Comparison of ENCODE assay signal across 8 mouse cellular contexts in the genomic region with DNA sequence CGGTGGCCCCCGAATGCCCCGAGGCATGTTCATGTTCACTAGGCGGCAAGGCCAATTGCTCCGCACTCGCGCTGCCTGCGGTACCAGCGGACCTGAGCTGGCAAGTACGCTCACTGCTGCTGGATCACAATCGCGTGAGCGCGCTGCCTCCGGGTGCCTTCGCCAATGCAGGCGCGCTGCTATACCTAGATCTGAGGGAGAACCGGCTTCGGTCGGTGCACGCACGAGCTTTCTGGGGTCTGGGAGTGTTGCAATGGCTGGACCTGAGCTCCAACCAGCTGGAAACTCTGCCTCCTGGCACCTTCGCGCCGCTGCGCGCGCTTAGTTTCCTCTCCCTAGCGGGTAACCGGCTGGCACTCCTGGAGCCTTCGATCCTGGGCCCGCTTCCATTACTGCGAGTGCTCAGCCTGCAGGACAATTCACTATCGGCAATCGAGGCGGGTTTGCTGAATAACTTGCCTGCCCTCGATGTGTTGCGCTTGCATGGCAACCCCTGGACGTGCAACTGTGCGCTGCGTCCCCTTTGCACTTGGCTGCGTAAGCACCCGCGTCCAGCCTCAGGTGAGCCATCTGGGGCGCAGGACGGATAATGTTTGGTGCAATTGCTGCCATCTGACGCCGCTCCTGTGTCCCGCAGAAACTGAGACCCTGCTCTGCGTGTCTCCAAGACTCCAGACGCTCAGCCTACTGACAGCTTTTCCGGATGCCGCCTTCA. TPM values are rescaled to one million over a fixed set of nuclear protein-coding genes. Genes with fewer than 3 reads are reported as not detected.
DNase-seq lines count a peak whose midpoint lies in the region; ATAC-seq and TF ChIP-seq lines count a peak whose summit lies in the region.

No protein-coding gene starts in this region.

- intact Hi-C loops in gastrocnemius, postnatal 36 days (cut with DNase I): no loop called here

- H3K9ac ChIP-seq in intestine, embryonic 16.5 days (ENCODE audit: low read depth, low read length): no peak overlapping the region
- H3K9ac ChIP-seq in lung, embryonic 16.5 days (ENCODE audit: low read length): peak overlapping the region; percentile 46; the same call in 1 of the 2 replicates
- peak overlapping the region; percentile 23 for H3K9ac ChIP-seq in stomach, postnatal 0 days (ENCODE audit: low read length)

- H3K36me3 ChIP-seq in intestine, embryonic 16.5 days (ENCODE audit: control insufficient read depth, insufficient read depth, low read length): no peaks in the 10 kb centered on the region
- peaks cover 7% of the 10 kb centered on the region for H3K36me3 ChIP-seq in lung, embryonic 16.5 days (ENCODE audit: control insufficient read depth, insufficient read depth, low read length)
- no peaks in the 10 kb centered on the region for H3K36me3 ChIP-seq in stomach, postnatal 0 days (ENCODE audit: control insufficient read depth, insufficient read depth, low read length)

- TF ChIP-seq CTCF in stomach, postnatal 0 days (IDR thresholded peaks at IDR 0.05; ENCODE audit: low read depth): no peak

- H3K9me3 ChIP-seq in intestine, embryonic 16.5 days (ENCODE audit: control insufficient read depth, low read length): no peaks in the 10 kb centered on the region
- H3K9me3 ChIP-seq in lung, embryonic 16.5 days (ENCODE audit: control insufficient read depth, low read length): no peaks in the 10 kb centered on the region
- no peaks in the 10 kb centered on the region for H3K9me3 ChIP-seq in stomach, postnatal 0 days (ENCODE audit: control insufficient read depth, low read length)

- peak; percentile 67 for DNase-seq in adrenal gland, postnatal 10 days
- no peak for DNase-seq in adrenal gland, postnatal 4 days (ENCODE audit: low spot score in 2 of 2)
- DNase-seq in urinary bladder, postnatal 14 days (ENCODE audit: low spot score): peak; percentile 42
- DNase-seq in urinary bladder, postnatal 25 days (ENCODE audit: low spot score): no peak
- peak; percentile 45 for DNase-seq in stomach, postnatal 0 days (ENCODE audit: low spot score)
- no peak for DNase-seq in gastrocnemius, postnatal 36 days

- ATAC-seq in intestine, embryonic 16.5 days: no peak
- ATAC-seq in lung, embryonic 16.5 days (ENCODE audit: low read depth): no peak
- ATAC-seq in stomach, postnatal 0 days (ENCODE audit: low FRiP score, low TSS enrichment): no peak

- WGBS in intestine, embryonic 16.5 days: 3% methylated on average over 54 of the region's 54 CpGs
- 2% methylated on average over 54 of the region's 54 CpGs for WGBS in lung, embryonic 16.5 days
- WGBS in stomach, postnatal 0 days: 1% methylated on average over 54 of the region's 54 CpGs

- TF ChIP-seq EP300 in stomach, postnatal 0 days (optimal IDR thresholded peaks at IDR 0.05): no peak

- H3K27ac ChIP-seq in intestine, embryonic 16.5 days (ENCODE audit: low read length): no peak overlapping the region
- H3K27ac ChIP-seq in lung, embryonic 16.5 days (ENCODE audit: low read length): no peak overlapping the region
- H3K27ac ChIP-seq in stomach, postnatal 0 days (replicated peaks): peak overlapping the region; percentile 81

- peaks cover 50% of the 10 kb centered on the region for H3K27me3 ChIP-seq in intestine, embryonic 16.5 days (replicated peaks; ENCODE audit: control insufficient read depth, insufficient read depth, low read length)
- peaks cover 46% of the 10 kb centered on the region for H3K27me3 ChIP-seq in lung, embryonic 16.5 days (ENCODE audit: control insufficient read depth, insufficient read depth, low read depth, low read length)
- H3K27me3 ChIP-seq in stomach, postnatal 0 days (ENCODE audit: control insufficient read depth, insufficient read depth, low read length): peaks cover 8% of the 10 kb centered on the region; the same call in 1 of the 2 replicates

- H3K4me3 ChIP-seq in intestine, embryonic 16.5 days (ENCODE audit: low read length): peak overlapping the region; percentile 11
- H3K4me3 ChIP-seq in lung, embryonic 16.5 days (ENCODE audit: low read length): peak overlapping the region; percentile 42
- H3K4me3 ChIP-seq in stomach, postnatal 0 days (ENCODE audit: low read depth, low read length): peak overlapping the region; percentile 38

- peak overlapping the region; percentile 11; the same call in 1 of the 2 replicates for H3K4me2 ChIP-seq in intestine, embryonic 16.5 days (ENCODE audit: low read depth, low read length)
- peak overlapping the region; percentile 47 for H3K4me2 ChIP-seq in lung, embryonic 16.5 days (ENCODE audit: low read depth, low read length)
- peak overlapping the region; percentile 70 for H3K4me2 ChIP-seq in stomach, postnatal 0 days (replicated peaks; ENCODE audit: low read depth)

- H3K4me1 ChIP-seq in intestine, embryonic 16.5 days (ENCODE audit: control insufficient read depth, insufficient read depth, low read length): peaks cover 27% of the 10 kb centered on the region
- H3K4me1 ChIP-seq in lung, embryonic 16.5 days (replicated peaks; ENCODE audit: control insufficient read depth, insufficient read depth, low read length): peaks cover 29% of the 10 kb centered on the region
- peaks cover 8% of the 10 kb centered on the region; the same call in 1 of the 2 replicates for H3K4me1 ChIP-seq in stomach, postnatal 0 days (replicated peaks; ENCODE audit: control insufficient read depth, insufficient read depth)

RNA-seq across cellular contexts. Expression of a gene that starts 0.5 kb away (rescaled TPM):
- not detected for total RNA-seq in adrenal gland, postnatal 10 days (2021)
- total RNA-seq in adrenal gland, postnatal 4 days (2021): not detected
- 1.9 and 2.5 TPM in 2 replicates for polyA plus RNA-seq in intestine, embryonic 16.5 days (2015; fragmentation: Nextera tagmentation; extraction: Ambion mirVana)
- 6.7 and 9.4 TPM in 2 replicates for polyA plus RNA-seq in lung, embryonic 16.5 days (2015; fragmentation: Nextera tagmentation; extraction: Ambion mirVana)
- 34.9 and 42.1 TPM in 2 replicates for polyA plus RNA-seq in stomach, postnatal 0 days (2015; fragmentation: Nextera tagmentation; extraction: Ambion mirVana)
- total RNA-seq in gastrocnemius, postnatal 36 days (2021): not detected

RNA-seq across cellular contexts. Expression of a gene that starts 2.3 kb away (rescaled TPM):
- total RNA-seq in adrenal gland, postnatal 10 days (2021): not detected
- not detected for total RNA-seq in adrenal gland, postnatal 4 days (2021)
- polyA plus RNA-seq in intestine, embryonic 16.5 days (2015; fragmentation: Nextera tagmentation; extraction: Ambion mirVana): not detected in 2 replicates
- not detected in 2 replicates for polyA plus RNA-seq in lung, embryonic 16.5 days (2015; fragmentation: Nextera tagmentation; extraction: Ambion mirVana)
- not detected in 2 replicates for polyA plus RNA-seq in stomach, postnatal 0 days (2015; fragmentation: Nextera tagmentation; extraction: Ambion mirVana)
- not detected for total RNA-seq in gastrocnemius, postnatal 36 days (2021)

RNA-seq across cellular contexts. Expression of a gene that starts 18.0 kb away (rescaled TPM):
- 10 to 100 TPM; 61.0 to 73.1 TPM for total RNA-seq in adrenal gland, postnatal 10 days (2021)
- 100 to 1,000 TPM; 110 to 115 TPM for total RNA-seq in adrenal gland, postnatal 4 days (2021)
- 91.4 and 97.3 TPM in 2 replicates for polyA plus RNA-seq in intestine, embryonic 16.5 days (2015; fragmentation: Nextera tagmentation; extraction: Ambion mirVana)
- 136 and 137 TPM in 2 replicates for polyA plus RNA-seq in lung, embryonic 16.5 days (2015; fragmentation: Nextera tagmentation; extraction: Ambion mirVana)
- polyA plus RNA-seq in stomach, postnatal 0 days (2015; fragmentation: Nextera tagmentation; extraction: Ambion mirVana): 57.5 and 59.6 TPM in 2 replicates
- 10 to 100 TPM; 27.0 to 27.8 TPM for total RNA-seq in gastrocnemius, postnatal 36 days (2021)

RNA-seq across cellular contexts. Expression of a gene that starts 18.0 kb away (rescaled TPM):
- 10 to 100 TPM; 48.0 to 52.2 TPM for total RNA-seq in adrenal gland, postnatal 10 days (2021)
- 10 to 100 TPM; 56.0 to 56.8 TPM for total RNA-seq in adrenal gland, postnatal 4 days (2021)
- polyA plus RNA-seq in intestine, embryonic 16.5 days (2015; fragmentation: Nextera tagmentation; extraction: Ambion mirVana): 176 and 200 TPM in 2 replicates
- 219 and 232 TPM in 2 replicates for polyA plus RNA-seq in lung, embryonic 16.5 days (2015; fragmentation: Nextera tagmentation; extraction: Ambion mirVana)
- polyA plus RNA-seq in stomach, postnatal 0 days (2015; fragmentation: Nextera tagmentation; extraction: Ambion mirVana): 149 and 162 TPM in 2 replicates
- total RNA-seq in gastrocnemius, postnatal 36 days (2021): 10 to 100 TPM; 25.8 to 25.9 TPM

RNA-seq across cellular contexts. Expression of a gene that starts 27.8 kb away (rescaled TPM):
- total RNA-seq in adrenal gland, postnatal 10 days (2021): 10 to 100 TPM; 11.2 to 11.4 TPM
- 10 to 100 TPM; 15.5 to 18.7 TPM for total RNA-seq in adrenal gland, postnatal 4 days (2021)
- 31.7 and 38.6 TPM in 2 replicates for polyA plus RNA-seq in intestine, embryonic 16.5 days (2015; fragmentation: Nextera tagmentation; extraction: Ambion mirVana)
- polyA plus RNA-seq in lung, embryonic 16.5 days (2015; fragmentation: Nextera tagmentation; extraction: Ambion mirVana): 6.4 and 6.5 TPM in 2 replicates
- polyA plus RNA-seq in stomach, postnatal 0 days (2015; fragmentation: Nextera tagmentation; extraction: Ambion mirVana): 17.4 and 20.3 TPM in 2 replicates
- total RNA-seq in gastrocnemius, postnatal 36 days (2021): 1 to 10 TPM; 3.8 to 4.5 TPM

Comparison
In these comparisons a context has a peak if more than half of its experiments do, and no peak if none do; other contexts are left out.
1. DNase-seq: peak in adrenal gland, postnatal 10 days (single experiment), urinary bladder, postnatal 14 days (single experiment) and stomach, postnatal 0 days (single experiment); none in adrenal gland, postnatal 4 days (0 of 2), urinary bladder, postnatal 25 days (single experiment) and gastrocnemius, postnatal 36 days (0 of 2).
2. H3K4me2 ChIP-seq: peak in every context shown above with its lines; median percentile 70 in stomach, postnatal 0 days; 47 in lung, embryonic 16.5 days; 11 in intestine, embryonic 16.5 days.
3. Peak in every context shown above with its lines, with median percentiles within 50 percentile points of each other: H3K4me3 ChIP-seq.